Mouse (Mus musculus): ENCODE results near the gene Zfp462.

DNA sequence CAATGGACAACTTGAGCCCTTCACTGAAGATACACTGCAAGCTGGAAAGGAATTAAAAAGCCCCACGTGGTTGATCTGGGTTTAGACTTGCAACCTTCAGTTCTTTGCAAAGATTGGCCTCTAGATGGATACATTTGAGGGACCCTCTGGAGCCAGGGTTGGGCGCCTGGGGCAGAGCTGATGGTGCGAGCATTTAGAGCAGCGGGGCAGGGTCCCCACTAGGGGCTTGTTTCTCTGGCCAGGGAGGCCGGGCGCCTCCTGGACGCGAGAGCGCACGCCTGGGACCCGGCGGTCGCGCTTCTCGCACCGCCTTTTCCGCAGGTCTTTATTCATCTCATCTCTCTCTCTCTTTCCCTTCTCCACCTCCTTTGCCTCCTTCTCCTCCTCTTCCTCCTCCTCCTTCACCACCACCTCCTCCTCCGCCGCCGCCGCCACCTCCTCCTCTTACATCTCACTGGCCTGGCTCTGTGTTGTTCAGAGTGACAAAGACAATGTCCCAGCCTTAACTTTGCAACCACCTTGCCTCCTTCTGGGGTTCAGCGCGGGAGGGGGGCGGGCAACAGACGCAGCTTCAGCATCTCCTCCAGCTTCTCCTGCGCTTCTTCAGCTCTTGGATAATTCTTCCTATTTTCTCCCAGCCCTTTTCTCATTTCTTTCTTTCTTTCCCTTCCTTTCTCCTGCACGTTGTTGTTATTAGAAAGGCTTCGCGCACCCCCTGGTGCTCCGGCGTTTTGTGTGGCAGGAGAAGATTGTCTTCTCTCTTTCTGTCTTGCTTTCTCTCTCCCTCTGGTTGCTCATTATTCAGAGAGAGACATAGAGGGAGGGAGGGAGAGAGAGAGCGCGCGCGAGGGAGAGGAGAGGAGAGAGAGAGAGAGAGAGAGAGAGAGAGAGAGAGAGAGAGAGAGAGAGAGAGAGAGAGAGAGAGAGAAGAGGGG lies 2.5 kb downstream of the Zfp462 start:
- TF ChIP-seq CTCF (IDR thresholded peaks at IDR 0.05; ENCODE audit: low read depth, low read length) (no peak), TAL1 (conservative IDR thresholded peaks at IDR 0.05; ENCODE audit: low read depth, low read length) (no peak), GATA1 (IDR thresholded peaks at IDR 0.05; ENCODE audit: borderline replicate concordance, low read length) (no peak), GATA2 (IDR thresholded peaks at IDR 0.05; ENCODE audit: borderline replicate concordance, low read depth, low read length) (no peak)

Measured in G1E (cell line).